Mouse (Mus musculus): ENCODE measurements around the gene Hoxb6. TPM values are rescaled to one million over a fixed set of nuclear protein-coding genes. Genes with fewer than 3 reads are reported as not detected.

Hoxb6 gene
- polyA plus RNA-seq, 1 experiment from 2014 or later = 0.31 TPM

MicroRNAs encoded within 50 kb of the gene (microRNA counts, 519-probe panel; counts per million panel counts)
- microRNA mmu-miR-10a (1,255 counts per million, percentile 77 among the panel's probes with 10 or more counts), microRNA mmu-miR-196a (1,255 counts per million, percentile 77 among the panel's probes with 10 or more counts)

Other genes with a start within 250 kb of the Hoxb6 start
- 28.6 and 28.7 TPM in 2 replicates for gene Ube2z, start 227.1 kb upstream of the Hoxb6 start, polyA plus RNA-seq (2016; fragmentation: Nextera tagmentation; extraction: Ambion mirVana)
- 582 and 586 TPM in 2 replicates for gene Atp5g1, start 216.8 kb upstream of the Hoxb6 start, polyA plus RNA-seq (2016; fragmentation: Nextera tagmentation; extraction: Ambion mirVana)
- not detected in 2 replicates for gene Calcoco2, start 180.5 kb upstream of the Hoxb6 start, polyA plus RNA-seq (2016; fragmentation: Nextera tagmentation; extraction: Ambion mirVana)
- gene Ttll6, start 158.7 kb upstream of the Hoxb6 start, polyA plus RNA-seq (2016; fragmentation: Nextera tagmentation; extraction: Ambion mirVana) = 0.08 TPM in 1 of 2 replicates, not detected in the other
- gene Hoxb13, start 98.2 kb upstream of the Hoxb6 start, polyA plus RNA-seq (2016; fragmentation: Nextera tagmentation; extraction: Ambion mirVana) = not detected in 2 replicates
- gene Hoxb9, start 21.0 kb upstream of the Hoxb6 start, polyA plus RNA-seq (2016; fragmentation: Nextera tagmentation; extraction: Ambion mirVana) = not detected in 2 replicates
- gene Hoxb8, start 10.6 kb upstream of the Hoxb6 start, polyA plus RNA-seq (2016; fragmentation: Nextera tagmentation; extraction: Ambion mirVana) = 0.08 TPM in 1 of 2 replicates, not detected in the other
- not detected in 2 replicates for gene Hoxb7, start 5.9 kb upstream of the Hoxb6 start, polyA plus RNA-seq (2016; fragmentation: Nextera tagmentation; extraction: Ambion mirVana)
- 0.14 and 6.3 TPM in 2 replicates for gene Hoxb5, start 10.9 kb downstream of the Hoxb6 start, polyA plus RNA-seq (2016; fragmentation: Nextera tagmentation; extraction: Ambion mirVana)
- 0.47 and 3.1 TPM in 2 replicates for gene Hoxb4, start 25.8 kb downstream of the Hoxb6 start, polyA plus RNA-seq (2016; fragmentation: Nextera tagmentation; extraction: Ambion mirVana)
- 5.3 and 9.6 TPM in 2 replicates for gene Hoxb3, start 30.9 kb downstream of the Hoxb6 start, polyA plus RNA-seq (2016; fragmentation: Nextera tagmentation; extraction: Ambion mirVana)
- 30.1 and 49.6 TPM in 2 replicates for gene Hoxb2, start 58.0 kb downstream of the Hoxb6 start, polyA plus RNA-seq (2016; fragmentation: Nextera tagmentation; extraction: Ambion mirVana)
- 15.4 and 22.7 TPM in 2 replicates for gene Hoxb1, start 73.3 kb downstream of the Hoxb6 start, polyA plus RNA-seq (2016; fragmentation: Nextera tagmentation; extraction: Ambion mirVana)
- 0.61 and 1.3 TPM in 2 replicates for gene Skap1, start 172.1 kb downstream of the Hoxb6 start, polyA plus RNA-seq (2016; fragmentation: Nextera tagmentation; extraction: Ambion mirVana)